ENCODE assay signal across 24 mouse cellular contexts in the genomic region with DNA sequence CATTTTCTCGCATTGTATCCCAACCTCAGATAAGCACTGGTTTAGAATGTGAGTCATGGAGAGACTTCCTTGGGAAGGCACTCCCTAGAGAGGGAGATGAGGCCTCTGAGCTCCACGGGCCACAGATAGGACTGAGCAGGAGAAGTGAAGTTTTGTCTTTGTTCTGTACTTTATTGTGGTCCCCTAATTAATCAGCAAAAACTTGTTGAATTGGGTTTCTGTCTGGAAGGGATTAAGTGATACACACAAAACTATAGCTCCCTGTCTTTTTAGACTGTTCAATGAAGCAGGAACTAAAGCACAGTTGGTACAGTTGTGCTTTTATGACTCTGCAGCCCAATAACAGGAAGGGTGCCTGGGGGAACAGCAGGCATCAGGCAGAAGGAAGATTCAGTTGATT.
A peak's percentile ranks its signal among the peaks of the same experiment; 100 is the strongest.
DNase-seq lines count a peak whose midpoint lies in the region; ATAC-seq and TF ChIP-seq lines count a peak whose summit lies in the region.
"Had no signal": no experiment of that assay in that cellular context is flagged by ENCODE, and none has a peak within 500 bp of the region (broad histone marks: within the 10 kb centered on the region; RNA-seq: fewer than 3 reads in every experiment).

No protein-coding gene starts in this region.

- no peak overlapping the region for H3K9ac ChIP-seq in forebrain, embryonic 13.5 days
- H3K9ac ChIP-seq in forebrain, postnatal 0 days: no peak overlapping the region
- H3K9ac ChIP-seq in midbrain, embryonic 13.5 days (replicated peaks): no peak overlapping the region
- no peak overlapping the region for H3K9ac ChIP-seq in midbrain, embryonic 14.5 days (replicated peaks; ENCODE audit: low read length)
- H3K9ac ChIP-seq in heart, embryonic 12.5 days: no peak overlapping the region

- DNase-seq in forebrain, postnatal 0 days: no peak
- no peak for DNase-seq in midbrain, embryonic 14.5 days
- peak; percentile 66 for DNase-seq in retina, postnatal 1 day
- DNase-seq: adrenal gland, postnatal 10 days; B cell, adult 2 months; cerebellum, adult 9-10 months; gastrocnemius, postnatal 14 days; heart, adult 11 months; heart, postnatal 10 days; kidney, adult 18-20 months; layer of hippocampus, postnatal 36 days had no signal

- H3K36me3 ChIP-seq in forebrain, embryonic 13.5 days (ENCODE audit: poor library complexity, severe bottlenecking): no peaks in the 10 kb centered on the region
- H3K36me3 ChIP-seq in forebrain, postnatal 0 days (ENCODE audit: insufficient read depth): no peaks in the 10 kb centered on the region
- no peaks in the 10 kb centered on the region for H3K36me3 ChIP-seq in midbrain, embryonic 13.5 days
- no peaks in the 10 kb centered on the region for H3K36me3 ChIP-seq in midbrain, embryonic 14.5 days (ENCODE audit: control insufficient read depth, insufficient read depth, low read length)
- H3K36me3 ChIP-seq in heart, embryonic 12.5 days: no peaks in the 10 kb centered on the region
- H3K36me3 ChIP-seq: hindbrain, embryonic 10.5 days had no signal

- no peak overlapping the region for H3K27ac ChIP-seq in forebrain, embryonic 13.5 days
- no peak overlapping the region for H3K27ac ChIP-seq in forebrain, postnatal 0 days (ENCODE audit: low read depth, low read length)
- H3K27ac ChIP-seq in midbrain, embryonic 13.5 days: no peak overlapping the region
- no peak overlapping the region for H3K27ac ChIP-seq in midbrain, embryonic 14.5 days (replicated peaks; ENCODE audit: low read depth, low read length)
- peak overlapping the region; percentile 4; the same call in 1 of the 2 replicates for H3K27ac ChIP-seq in bone marrow macrophage, adult 2 months (ENCODE audit: insufficient read depth, low read depth, low read length)
- H3K27ac ChIP-seq in heart, embryonic 12.5 days (ENCODE audit: poor library complexity, severe bottlenecking): no peak overlapping the region
- H3K27ac ChIP-seq: hindbrain, embryonic 10.5 days; kidney, postnatal 0 days; macrophage; stomach, postnatal 0 days had no signal

- H3K4me2 ChIP-seq in forebrain, embryonic 13.5 days: no peak overlapping the region
- H3K4me2 ChIP-seq in forebrain, postnatal 0 days (ENCODE audit: low read depth): no peak overlapping the region
- no peak overlapping the region for H3K4me2 ChIP-seq in midbrain, embryonic 13.5 days (replicated peaks)
- no peak overlapping the region for H3K4me2 ChIP-seq in midbrain, embryonic 14.5 days (ENCODE audit: low read length)
- no peak overlapping the region for H3K4me2 ChIP-seq in heart, embryonic 12.5 days
- H3K4me2 ChIP-seq: heart, embryonic 11.5 days; midbrain, embryonic 11.5 days had no signal

- ATAC-seq in forebrain, embryonic 13.5 days: peak; percentile 53
- no peak for ATAC-seq in forebrain, postnatal 0 days
- 0 out of 2 replicates have a peak, but pooled peaks have one; percentile 69 for ATAC-seq in midbrain, embryonic 13.5 days
- no peak for ATAC-seq in midbrain, embryonic 14.5 days (ENCODE audit: low FRiP score, low TSS enrichment)
- ATAC-seq in heart, embryonic 12.5 days (ENCODE audit: insufficient number of reproducible peaks, low FRiP score): no peak
- ATAC-seq: activated CD4-positive, CD25-positive, alpha-beta regulatory T cell, adult 4 months had no signal

- no peak for TF ChIP-seq CTCF in forebrain, postnatal 0 days (IDR thresholded peaks at IDR 0.05; ENCODE audit: low read depth)
- no peak for TF ChIP-seq CTCF in bone marrow macrophage, adult 2 months (IDR thresholded peaks at IDR 0.05; ENCODE audit: low read depth, low read length)

- WGBS in forebrain, embryonic 13.5 days: 29% methylated on average over 2 of the region's 2 CpGs
- WGBS in forebrain, postnatal 0 days: 28% methylated on average over 2 of the region's 2 CpGs
- WGBS in midbrain, embryonic 13.5 days: 47% methylated on average over 2 of the region's 2 CpGs
- 52% methylated on average over 2 of the region's 2 CpGs for WGBS in midbrain, embryonic 14.5 days
- 28% methylated on average over 2 of the region's 2 CpGs for WGBS in heart, embryonic 12.5 days

- no peak for TF ChIP-seq POLR2A in bone marrow macrophage, adult 2 months (IDR thresholded peaks at IDR 0.05; ENCODE audit: borderline replicate concordance, low read depth, low read length)

- H3K9me3 ChIP-seq in forebrain, embryonic 13.5 days (replicated peaks): no peaks in the 10 kb centered on the region
- no peaks in the 10 kb centered on the region for H3K9me3 ChIP-seq in forebrain, postnatal 0 days (ENCODE audit: low read length)
- H3K9me3 ChIP-seq in midbrain, embryonic 13.5 days: no peaks in the 10 kb centered on the region
- no peaks in the 10 kb centered on the region for H3K9me3 ChIP-seq in midbrain, embryonic 14.5 days (ENCODE audit: control insufficient read depth, low read length)
- H3K9me3 ChIP-seq in heart, embryonic 12.5 days (replicated peaks): no peaks in the 10 kb centered on the region
- H3K9me3 ChIP-seq: G1E; hindbrain, embryonic 10.5 days had no signal

- H3K4me3 ChIP-seq in forebrain, embryonic 13.5 days: no peak overlapping the region
- no peak overlapping the region for H3K4me3 ChIP-seq in forebrain, postnatal 0 days (ENCODE audit: low read depth, low read length)
- H3K4me3 ChIP-seq in midbrain, embryonic 13.5 days (replicated peaks): no peak overlapping the region
- H3K4me3 ChIP-seq in midbrain, embryonic 14.5 days (replicated peaks; ENCODE audit: low read depth, low read length): no peak overlapping the region
- no peak overlapping the region for H3K4me3 ChIP-seq in bone marrow macrophage, adult 2 months (ENCODE audit: insufficient read depth, low read length)
- H3K4me3 ChIP-seq in heart, embryonic 12.5 days: no peak overlapping the region
- H3K4me3 ChIP-seq: hindbrain, embryonic 10.5 days had no signal

- H3K4me1 ChIP-seq in forebrain, embryonic 13.5 days: peaks cover 18% of the 10 kb centered on the region
- H3K4me1 ChIP-seq in forebrain, postnatal 0 days (ENCODE audit: insufficient read depth): 0 out of 2 replicates have a peak, but pooled peaks cover 5% of the 10 kb centered on the region
- H3K4me1 ChIP-seq in midbrain, embryonic 13.5 days (replicated peaks): peaks cover 14% of the 10 kb centered on the region
- H3K4me1 ChIP-seq in midbrain, embryonic 14.5 days (ENCODE audit: control insufficient read depth, insufficient read depth, low read length): peaks cover 5% of the 10 kb centered on the region; the same call in 1 of the 2 replicates
- H3K4me1 ChIP-seq in bone marrow macrophage, adult 2 months (ENCODE audit: control insufficient read depth, insufficient read depth, low read length): peaks cover 44% of the 10 kb centered on the region
- peaks cover 34% of the 10 kb centered on the region for H3K4me1 ChIP-seq in heart, embryonic 12.5 days (replicated peaks)

- no peaks in the 10 kb centered on the region for H3K27me3 ChIP-seq in forebrain, embryonic 13.5 days
- H3K27me3 ChIP-seq in forebrain, postnatal 0 days (ENCODE audit: insufficient read depth, low read length): no peaks in the 10 kb centered on the region
- no peaks in the 10 kb centered on the region for H3K27me3 ChIP-seq in midbrain, embryonic 13.5 days
- no peaks in the 10 kb centered on the region for H3K27me3 ChIP-seq in midbrain, embryonic 14.5 days (ENCODE audit: control insufficient read depth, insufficient read depth, low read length)
- H3K27me3 ChIP-seq in heart, embryonic 12.5 days (replicated peaks): no peaks in the 10 kb centered on the region
- H3K27me3 ChIP-seq: CH12.LX had no signal

Comparison
In these comparisons a context has a peak if more than half of its experiments do, and no peak if none do; other contexts are left out.
1. ATAC-seq: peak in forebrain, embryonic 13.5 days (single experiment) and midbrain, embryonic 13.5 days (single experiment); none in forebrain, postnatal 0 days (single experiment), midbrain, embryonic 14.5 days (single experiment) and heart, embryonic 12.5 days (single experiment).